In genomic region chr2:35514051-35514892, GRCm38 (mm10) we compare ENCODE assay signal across 8 mouse cellular contexts. TPM values are rescaled to one million over a fixed set of nuclear protein-coding genes. Genes with fewer than 3 reads are reported as not detected.
DNase-seq lines count a peak whose midpoint lies in the region; ATAC-seq and TF ChIP-seq lines count a peak whose summit lies in the region.

No protein-coding gene starts in this region.

- H3K4me3 ChIP-seq in heart, adult 2 months = no peak overlapping the region
- H3K4me3 ChIP-seq in lung, embryonic 15.5 days = no peak overlapping the region
- no peak overlapping the region for H3K4me3 ChIP-seq in stomach, embryonic 14.5 days (ENCODE audit: low read depth, low read length)

- peak; percentile 71 to 72 for DNase-seq in cerebellum, postnatal 10 days
- no peak for DNase-seq in cerebellum, adult 18-20 months
- peak; percentile 59 to 63 for DNase-seq in adrenal gland, postnatal 36 days
- DNase-seq in heart, adult 2 months = peak; percentile 82 to 83
- peak; percentile 38 for DNase-seq in kidney, adult 11 months

- no peak overlapping the region for H3K9ac ChIP-seq in heart, adult 2 months (ENCODE audit: low read depth, low read length)
- H3K9ac ChIP-seq in lung, embryonic 15.5 days = no peak overlapping the region
- H3K9ac ChIP-seq in stomach, embryonic 14.5 days (replicated peaks; ENCODE audit: low read depth, low read length) = no peak overlapping the region; the same call in 1 of the 2 replicates

- peak; percentile 91 for ATAC-seq in lung, embryonic 15.5 days (ENCODE audit: borderline replicate concordance, extremely low read depth, low FRiP score, low TSS enrichment)
- ATAC-seq in stomach, embryonic 14.5 days (ENCODE audit: insufficient number of reproducible peaks, insufficient read depth, low FRiP score, low read depth) = peak; percentile 77; the same call in 1 of the 2 replicates
- no peak for ATAC-seq in megakaryocyte progenitor cell, adult 5-6 weeks (replicated peaks; ENCODE audit: poor library complexity)

- no peaks in the 10 kb centered on the region for H3K9me3 ChIP-seq in lung, embryonic 15.5 days
- H3K9me3 ChIP-seq in stomach, embryonic 14.5 days (ENCODE audit: control insufficient read depth, low read depth, low read length) = 0 out of 2 replicates have a peak, but pooled peaks cover 5% of the 10 kb centered on the region

- H3K4me1 ChIP-seq in heart, adult 2 months (ENCODE audit: control insufficient read depth, insufficient read depth, low read length) = peaks cover 18% of the 10 kb centered on the region
- H3K4me1 ChIP-seq in lung, embryonic 15.5 days = peaks cover 32% of the 10 kb centered on the region
- H3K4me1 ChIP-seq in stomach, embryonic 14.5 days (ENCODE audit: control insufficient read depth, insufficient read depth, low read length) = peaks cover 23% of the 10 kb centered on the region

- peak; percentile 38; the same call in 1 of the 2 replicates for TF ChIP-seq EP300 in heart, adult 2 months (IDR thresholded peaks at IDR 0.05; ENCODE audit: insufficient read depth, low read depth, low read length)

- TF ChIP-seq POLR2A in heart, adult 2 months (IDR thresholded peaks at IDR 0.05; ENCODE audit: insufficient read depth, low read depth, low read length) = no peak

- H3K79me2 ChIP-seq in heart, adult 2 months (replicated peaks; ENCODE audit: control insufficient read depth, insufficient read depth, low read length) = no peaks in the 10 kb centered on the region

- H3K36me3 ChIP-seq in heart, adult 2 months (ENCODE audit: control insufficient read depth, insufficient read depth, low read length) = no peaks in the 10 kb centered on the region
- H3K36me3 ChIP-seq in lung, embryonic 15.5 days = no peaks in the 10 kb centered on the region
- H3K36me3 ChIP-seq in stomach, embryonic 14.5 days (ENCODE audit: control insufficient read depth, insufficient read depth, low read length) = no peaks in the 10 kb centered on the region

- 13% methylated on average over 14 of the region's 14 CpGs for WGBS in heart, adult 2 months
- WGBS in lung, embryonic 15.5 days = 25% methylated on average over 14 of the region's 14 CpGs
- 25% methylated on average over 14 of the region's 14 CpGs for WGBS in stomach, embryonic 14.5 days

- H3K4me2 ChIP-seq in lung, embryonic 15.5 days = peak overlapping the region; percentile 33
- H3K4me2 ChIP-seq in stomach, embryonic 14.5 days (replicated peaks; ENCODE audit: low read depth, low read length) = peak overlapping the region; percentile 6

- H3K27ac ChIP-seq in heart, adult 2 months = peak overlapping the region; percentile 67
- H3K27ac ChIP-seq in lung, embryonic 15.5 days = peak overlapping the region; percentile 88
- peak overlapping the region; percentile 98 for H3K27ac ChIP-seq in stomach, embryonic 14.5 days (ENCODE audit: low read length)

- no peaks in the 10 kb centered on the region for H3K27me3 ChIP-seq in heart, adult 2 months (ENCODE audit: control insufficient read depth, insufficient read depth, low read length)
- H3K27me3 ChIP-seq in lung, embryonic 15.5 days = no peaks in the 10 kb centered on the region
- no peaks in the 10 kb centered on the region for H3K27me3 ChIP-seq in stomach, embryonic 14.5 days (ENCODE audit: control insufficient read depth, insufficient read depth, low read length)

- no peak for TF ChIP-seq CTCF in heart, adult 2 months (IDR thresholded peaks at IDR 0.05)

- intact Hi-C loops in heart, adult 2 months (cut with DNase I) = loop anchor here (5.0 kb wide), 1 partner anchor 67 kb away; no protein-coding TSS in a partner anchor

RNA-seq across cellular contexts. Expression of gene Dab2ip, which starts 43.8 kb away (rescaled TPM):
- total RNA-seq in adrenal gland, postnatal 36 days (2021) = 100 to 1,000 TPM in 1 of 2 experiments, 10 to 100 TPM in 1; 65.0 to 103 TPM
- 10 to 100 TPM; 45.6 to 47.9 TPM for total RNA-seq in heart, adult 2 months (2021)
- polyA plus RNA-seq in heart, adult 2 months (2012; rRNA removed) = 34.5 and 37.5 TPM in 2 replicates
- polyA plus RNA-seq in lung, embryonic 15.5 days (2015; fragmentation: Nextera tagmentation; extraction: Ambion mirVana) = 54.2 and 60.2 TPM in 2 replicates
- 44.8 and 49.7 TPM in 2 replicates for polyA plus RNA-seq in stomach, embryonic 14.5 days (2014; fragmentation: Nextera tagmentation; extraction: Ambion mirVana)
- 3.9 and 4.0 TPM in 2 replicates for total RNA-seq in megakaryocyte progenitor cell, adult 5-6 weeks (2015)
- total RNA-seq in megakaryocyte progenitor cell, adult 5-6 weeks (2017) = 3.0 and 4.1 TPM in 2 replicates

RNA-seq across cellular contexts. Expression of gene Ggta1, which starts 51.2 kb away (rescaled TPM):
- 10 to 100 TPM in 1 of 2 experiments, 1 to 10 TPM in 1; 7.9 to 14.2 TPM for total RNA-seq in adrenal gland, postnatal 36 days (2021)
- total RNA-seq in heart, adult 2 months (2021) = 10 to 100 TPM; 15.4 to 15.5 TPM
- 8.6 and 16.0 TPM in 2 replicates for polyA plus RNA-seq in heart, adult 2 months (2012; rRNA removed)
- 19.6 and 20.8 TPM in 2 replicates for polyA plus RNA-seq in lung, embryonic 15.5 days (2015; fragmentation: Nextera tagmentation; extraction: Ambion mirVana)
- polyA plus RNA-seq in stomach, embryonic 14.5 days (2014; fragmentation: Nextera tagmentation; extraction: Ambion mirVana) = 23.5 and 27.1 TPM in 2 replicates
- total RNA-seq in megakaryocyte progenitor cell, adult 5-6 weeks (2015) = 50.8 and 54.4 TPM in 2 replicates
- total RNA-seq in megakaryocyte progenitor cell, adult 5-6 weeks (2017) = 72.0 and 77.3 TPM in 2 replicates

Comparison
In these comparisons a context has a peak if more than half of its experiments do, and no peak if none do; other contexts are left out.
1. DNase-seq: peak in cerebellum, postnatal 10 days (2 of 2), adrenal gland, postnatal 36 days (2 of 2), heart, adult 2 months (2 of 2) and kidney, adult 11 months (single experiment); none in cerebellum, adult 18-20 months (0 of 2).
2. RNA of gene Dab2ip, which starts 43.8 kb away (total RNA-seq): 65.0 to 103 TPM in adrenal gland, postnatal 36 days and 45.6 to 47.9 TPM in heart, adult 2 months; 3.0 to 4.1 TPM in megakaryocyte progenitor cell, adult 5-6 weeks; every median in the first group is over 4 times any median in the second.
3. Peak in every context shown above with its lines, with median percentiles within 50 percentile points of each other: H3K27ac ChIP-seq.